ENCODE assay signal across 23 mouse cellular contexts in the genomic region with DNA sequence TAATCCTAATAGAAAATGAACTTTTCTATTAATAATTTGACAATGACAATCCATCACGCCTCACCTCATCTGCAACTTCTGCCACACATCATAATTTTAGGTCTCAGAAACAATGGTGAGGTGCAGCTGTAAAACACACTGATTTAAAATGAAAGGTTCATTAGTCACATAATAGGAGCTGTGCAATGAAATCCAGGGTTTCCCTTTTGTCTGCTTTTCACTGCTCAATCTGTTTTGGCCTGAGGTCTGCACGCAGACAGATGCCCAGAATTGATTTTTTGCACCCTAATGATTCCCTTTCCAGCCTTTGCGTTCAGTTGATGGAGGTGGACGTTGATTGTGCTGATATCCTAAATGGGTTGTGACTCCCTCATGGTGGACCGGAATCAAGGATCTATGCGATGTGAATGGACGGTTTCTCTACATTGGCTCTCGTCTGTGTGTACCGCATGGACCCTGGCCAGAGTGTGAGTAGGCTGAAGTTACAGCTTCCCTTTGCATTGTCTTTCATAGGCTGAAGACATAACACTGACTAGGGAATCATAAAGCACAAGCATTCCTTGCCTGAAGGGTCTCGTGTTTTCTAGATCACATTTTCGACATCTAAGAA.
A peak's percentile ranks its signal among the peaks of the same experiment; 100 is the strongest.
DNase-seq lines count a peak whose midpoint lies in the region; ATAC-seq lines count a peak whose summit lies in the region.
"Had no signal": no experiment of that assay in that cellular context is flagged by ENCODE, and none has a peak within 500 bp of the region (broad histone marks: within the 10 kb centered on the region; RNA-seq: fewer than 3 reads in every experiment).

No protein-coding gene starts in this region.

- H3K4me1 ChIP-seq in hindbrain, embryonic 11.5 days (replicated peaks; ENCODE audit: control insufficient read depth, insufficient read depth, low read length), result no peaks in the 10 kb centered on the region
- no peaks in the 10 kb centered on the region for H3K4me1 ChIP-seq in hindbrain, embryonic 10.5 days (replicated peaks)
- no peaks in the 10 kb centered on the region; the same call in 1 of the 2 replicates for H3K4me1 ChIP-seq in hindbrain, embryonic 15.5 days (replicated peaks)
- H3K4me1 ChIP-seq: embryonic facial prominence, embryonic 12.5 days; forebrain, embryonic 13.5 days; heart, embryonic 15.5 days; limb, embryonic 10.5 days had no signal

- no peak overlapping the region for H3K9ac ChIP-seq in hindbrain, embryonic 11.5 days (ENCODE audit: low read depth, low read length)
- H3K9ac ChIP-seq in hindbrain, embryonic 15.5 days, result no peak overlapping the region
- H3K9ac ChIP-seq: embryonic facial prominence, embryonic 12.5 days; forebrain, embryonic 13.5 days; heart, embryonic 15.5 days had no signal

- peak; percentile 67 for ATAC-seq in hindbrain, embryonic 11.5 days (ENCODE audit: low FRiP score)
- peak; percentile 63; the same call in 1 of the 2 replicates for ATAC-seq in hindbrain, embryonic 15.5 days (ENCODE audit: low FRiP score, low read depth)
- ATAC-seq: CD4-positive, CD25-positive, alpha-beta regulatory T cell, adult 4 months; forebrain, embryonic 13.5 days; lung, postnatal 0 days had no signal

- H3K27me3 ChIP-seq in hindbrain, embryonic 11.5 days (ENCODE audit: control insufficient read depth, insufficient read depth, low read length), result no peaks in the 10 kb centered on the region
- H3K27me3 ChIP-seq in hindbrain, embryonic 10.5 days (ENCODE audit: insufficient read depth, poor library complexity, severe bottlenecking), result no peaks in the 10 kb centered on the region
- no peaks in the 10 kb centered on the region for H3K27me3 ChIP-seq in hindbrain, embryonic 15.5 days
- H3K27me3 ChIP-seq: embryonic facial prominence, embryonic 12.5 days; forebrain, embryonic 13.5 days; heart, embryonic 15.5 days had no signal

- no peak overlapping the region for H3K4me3 ChIP-seq in hindbrain, embryonic 11.5 days (ENCODE audit: low read depth, low read length)
- no peak overlapping the region for H3K4me3 ChIP-seq in hindbrain, embryonic 10.5 days
- H3K4me3 ChIP-seq in hindbrain, embryonic 15.5 days, result no peak overlapping the region
- H3K4me3 ChIP-seq: embryonic facial prominence, embryonic 12.5 days; erythroblast, embryonic 14.5 days; forebrain, embryonic 13.5 days; gastrocnemius, adult 2 months; heart, embryonic 15.5 days; limb, embryonic 10.5 days had no signal

- H3K36me3 ChIP-seq in hindbrain, embryonic 11.5 days (ENCODE audit: control insufficient read depth, insufficient read depth, low read length), result no peaks in the 10 kb centered on the region
- no peaks in the 10 kb centered on the region for H3K36me3 ChIP-seq in hindbrain, embryonic 10.5 days
- no peaks in the 10 kb centered on the region for H3K36me3 ChIP-seq in hindbrain, embryonic 15.5 days
- H3K36me3 ChIP-seq: embryonic facial prominence, embryonic 12.5 days; heart, embryonic 15.5 days; limb, embryonic 10.5 days had no signal

- peak; percentile 15 for DNase-seq in hindbrain, embryonic 11.5 days (ENCODE audit: low spot score)
- no peak for DNase-seq in hindbrain, embryonic 10.5 days (ENCODE audit: low spot score)
- peak; percentile 22 for DNase-seq in brain, adult 2 months (ENCODE audit: low read depth, low spot score)
- peak; percentile 59 for DNase-seq in retina, embryonic 14.5 days (ENCODE audit: low spot score)
- DNase-seq in adrenal gland, postnatal 25 days, result no peak
- no peak for DNase-seq in testis, postnatal 10 days (ENCODE audit: low spot score)
- DNase-seq: cerebellum, adult 8-10 months; gastrocnemius, adult 2 months; heart, postnatal 36 days; kidney, adult 2 months; liver; right cerebral cortex, postnatal 14 days had no signal

- peak overlapping the region; percentile 42; the same call in 1 of the 2 replicates for H3K27ac ChIP-seq in hindbrain, embryonic 11.5 days (ENCODE audit: low read depth, low read length)
- no peak overlapping the region for H3K27ac ChIP-seq in hindbrain, embryonic 10.5 days
- peak overlapping the region; percentile 48 for H3K27ac ChIP-seq in hindbrain, embryonic 15.5 days (replicated peaks)
- H3K27ac ChIP-seq: embryonic facial prominence, embryonic 12.5 days; forebrain, embryonic 13.5 days; gastrocnemius, adult 2 months; heart, embryonic 15.5 days; kidney, postnatal 0 days; limb, embryonic 10.5 days; macrophage; stomach, postnatal 0 days had no signal

- WGBS in hindbrain, embryonic 11.5 days, result 80% methylated on average over 11 of the region's 11 CpGs
- WGBS in hindbrain, embryonic 10.5 days, result 82% methylated on average over 11 of the region's 11 CpGs
- 53% methylated on average over 11 of the region's 11 CpGs for WGBS in hindbrain, embryonic 15.5 days

- no peak overlapping the region for H3K4me2 ChIP-seq in hindbrain, embryonic 11.5 days (replicated peaks; ENCODE audit: low read depth, low read length)
- no peak overlapping the region for H3K4me2 ChIP-seq in hindbrain, embryonic 15.5 days
- H3K4me2 ChIP-seq: embryonic facial prominence, embryonic 12.5 days; forebrain, embryonic 13.5 days; heart, embryonic 15.5 days had no signal

- H3K9me3 ChIP-seq in hindbrain, embryonic 11.5 days (ENCODE audit: control insufficient read depth, low read length), result no peaks in the 10 kb centered on the region
- H3K9me3 ChIP-seq in hindbrain, embryonic 10.5 days, result no peaks in the 10 kb centered on the region
- H3K9me3 ChIP-seq in hindbrain, embryonic 15.5 days, result no peaks in the 10 kb centered on the region
- H3K9me3 ChIP-seq: embryonic facial prominence, embryonic 12.5 days; forebrain, embryonic 13.5 days; heart, embryonic 15.5 days; limb, embryonic 10.5 days had no signal

Comparison
In these comparisons a context has a peak if more than half of its experiments do, and no peak if none do; other contexts are left out.
1. DNase-seq: peak in hindbrain, embryonic 11.5 days (single experiment), brain, adult 2 months (single experiment) and retina, embryonic 14.5 days (single experiment); none in hindbrain, embryonic 10.5 days (single experiment), adrenal gland, postnatal 25 days (single experiment) and testis, postnatal 10 days (single experiment).